Mouse (Mus musculus): ENCODE results near the gene Dynlt1c. TPM values are rescaled to one million over a fixed set of nuclear protein-coding genes. Genes with fewer than 3 reads are reported as not detected.
"Not testable (repeated sequence)": the region's sequence is repeated elsewhere in the genome, so short reads cannot be mapped to it uniquely, and the experiment has no call there.

Dynlt1c gene
- polyA plus RNA-seq, 1 experiment from 2014 or later, result 63.0 TPM

DNA sequence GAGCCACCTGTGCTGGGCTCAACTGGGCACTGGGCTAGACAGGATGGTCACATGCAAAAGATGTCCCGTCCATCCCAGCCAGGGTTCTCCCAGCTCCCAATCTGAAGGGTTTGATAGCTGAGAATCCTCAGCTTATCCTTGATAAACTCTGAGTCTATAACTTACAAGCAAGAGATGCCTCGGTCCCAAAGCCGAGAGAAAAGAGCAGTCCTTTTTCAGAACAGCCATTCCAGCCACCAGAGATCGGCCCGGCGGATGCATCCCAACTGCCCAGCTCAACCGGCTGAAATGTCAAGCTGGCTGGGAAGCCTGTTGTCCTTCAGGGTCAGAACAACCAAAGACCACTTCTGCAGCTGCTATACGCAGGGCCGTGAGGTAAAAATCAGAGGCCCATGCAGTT lies 42.7 kb downstream of the Dynlt1c start:
- not testable (repeated sequence) for H3K4me3 ChIP-seq (replicated peaks); H3K4me2 ChIP-seq; H3K27me3 ChIP-seq (replicated peaks); H3K36me3 ChIP-seq; H3K9me3 ChIP-seq (replicated peaks); ATAC-seq (ENCODE audit: low FRiP score); H3K27ac ChIP-seq (replicated peaks); H3K4me1 ChIP-seq; H3K9ac ChIP-seq (replicated peaks)
- WGBS, result 88% methylated on average over 8 of the region's 9 CpGs

DNA sequence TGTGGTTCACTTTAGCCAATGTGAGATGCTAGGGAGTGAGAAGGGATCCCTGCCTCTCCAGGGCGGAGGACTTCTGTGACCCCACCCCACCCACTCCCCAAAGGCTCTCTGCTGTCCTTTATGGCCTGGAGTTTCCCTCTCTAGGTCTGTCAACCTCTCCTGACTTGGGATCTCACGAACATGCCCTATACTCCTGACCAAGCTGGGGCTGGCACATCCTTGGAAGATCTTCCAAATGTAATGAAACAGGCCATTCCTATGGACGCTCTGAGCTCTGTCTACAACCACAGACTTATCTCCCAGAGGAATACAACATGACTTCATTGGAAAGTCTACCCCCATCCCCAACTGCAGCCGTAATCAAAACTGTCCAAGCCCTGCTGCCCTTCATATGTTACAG lies 43.2 kb downstream of the Dynlt1c start:
- 92% methylated on average over 4 of the region's 4 CpGs for WGBS
- not testable (repeated sequence) for ATAC-seq (ENCODE audit: low FRiP score); H3K9ac ChIP-seq (replicated peaks); H3K27ac ChIP-seq (replicated peaks); H3K4me1 ChIP-seq; H3K9me3 ChIP-seq (replicated peaks); H3K27me3 ChIP-seq (replicated peaks); H3K36me3 ChIP-seq; H3K4me3 ChIP-seq (replicated peaks); H3K4me2 ChIP-seq

DNA sequence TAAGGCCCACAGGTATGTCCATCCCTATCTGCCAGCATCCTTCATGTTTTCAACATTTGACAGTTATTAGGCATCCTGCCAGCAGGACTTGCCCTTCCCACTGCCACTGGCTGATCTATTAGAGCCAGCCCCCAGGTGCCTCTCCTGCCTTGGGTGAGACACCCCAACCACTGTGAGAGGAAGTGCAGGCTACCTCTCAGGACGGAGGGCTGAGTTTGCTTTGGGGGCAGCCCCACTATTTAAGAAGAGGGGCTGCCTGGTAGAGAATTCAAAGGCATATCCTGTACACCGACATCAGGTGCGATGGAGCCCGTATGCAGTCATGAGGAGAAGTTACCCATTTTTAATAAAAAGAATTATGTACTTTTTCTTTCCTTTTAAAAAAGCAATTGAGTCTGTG lies 44.2 kb downstream of the Dynlt1c start:
- H3K4me3 ChIP-seq (replicated peaks); H3K36me3 ChIP-seq; ATAC-seq (ENCODE audit: low FRiP score); H3K9me3 ChIP-seq (replicated peaks); H3K9ac ChIP-seq (replicated peaks); H3K27me3 ChIP-seq (replicated peaks); H3K27ac ChIP-seq (replicated peaks); H3K4me2 ChIP-seq; H3K4me1 ChIP-seq: not testable (repeated sequence)
- WGBS, result 91% methylated on average over 4 of the region's 4 CpGs

DNA sequence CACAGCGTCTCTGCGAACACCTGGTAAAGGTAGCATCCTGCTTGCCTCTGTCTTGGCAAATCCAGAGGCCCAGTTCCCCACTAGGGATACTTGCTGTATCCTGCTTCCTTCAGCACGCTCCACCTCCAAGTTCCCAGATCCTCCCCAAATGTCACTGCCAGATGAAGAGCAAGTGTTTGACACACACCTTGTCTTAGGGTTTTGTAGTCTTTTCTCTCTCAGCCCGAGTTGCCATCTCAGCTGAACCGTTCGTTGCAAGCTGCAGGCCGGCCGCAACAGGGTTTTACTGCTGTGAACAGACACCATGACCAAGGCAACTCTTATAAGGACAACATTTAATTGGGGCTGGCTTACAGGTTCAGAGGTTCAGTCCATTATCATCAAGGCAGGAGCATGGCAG lies 45.4 kb downstream of the Dynlt1c start:
- H3K9me3 ChIP-seq (replicated peaks); H3K4me1 ChIP-seq; H3K4me2 ChIP-seq; H3K36me3 ChIP-seq; ATAC-seq (ENCODE audit: low FRiP score); H3K9ac ChIP-seq (replicated peaks); H3K27ac ChIP-seq (replicated peaks); H3K4me3 ChIP-seq (replicated peaks); H3K27me3 ChIP-seq (replicated peaks): not testable (repeated sequence)
- WGBS, result 95% methylated on average over 8 of the region's 8 CpGs

DNA sequence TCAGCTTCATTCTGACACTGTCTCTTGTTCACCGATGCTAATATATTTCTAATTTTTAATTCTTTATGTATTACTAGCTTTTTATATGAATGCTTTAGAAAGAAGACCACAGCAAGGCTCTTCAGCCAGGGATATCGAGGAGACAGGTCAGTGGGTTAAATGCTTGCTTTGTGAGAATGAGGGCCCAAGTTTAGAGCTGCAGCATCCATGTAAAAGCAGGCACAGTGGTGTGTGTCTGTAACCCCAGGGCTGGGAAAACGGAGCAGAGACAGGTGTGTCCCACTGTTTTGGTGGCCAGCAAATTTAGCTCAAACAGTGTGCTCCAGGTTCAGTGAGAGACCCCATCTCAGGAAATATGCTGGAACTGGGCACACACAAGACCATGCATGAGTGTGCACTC lies 46.0 kb downstream of the Dynlt1c start:
- ATAC-seq (ENCODE audit: low FRiP score); H3K9ac ChIP-seq (replicated peaks); H3K4me2 ChIP-seq; H3K9me3 ChIP-seq (replicated peaks); H3K27ac ChIP-seq (replicated peaks); H3K4me3 ChIP-seq (replicated peaks); H3K36me3 ChIP-seq; H3K27me3 ChIP-seq (replicated peaks); H3K4me1 ChIP-seq: not testable (repeated sequence)
- WGBS, result 98% methylated on average over 3 of the region's 3 CpGs

DNA sequence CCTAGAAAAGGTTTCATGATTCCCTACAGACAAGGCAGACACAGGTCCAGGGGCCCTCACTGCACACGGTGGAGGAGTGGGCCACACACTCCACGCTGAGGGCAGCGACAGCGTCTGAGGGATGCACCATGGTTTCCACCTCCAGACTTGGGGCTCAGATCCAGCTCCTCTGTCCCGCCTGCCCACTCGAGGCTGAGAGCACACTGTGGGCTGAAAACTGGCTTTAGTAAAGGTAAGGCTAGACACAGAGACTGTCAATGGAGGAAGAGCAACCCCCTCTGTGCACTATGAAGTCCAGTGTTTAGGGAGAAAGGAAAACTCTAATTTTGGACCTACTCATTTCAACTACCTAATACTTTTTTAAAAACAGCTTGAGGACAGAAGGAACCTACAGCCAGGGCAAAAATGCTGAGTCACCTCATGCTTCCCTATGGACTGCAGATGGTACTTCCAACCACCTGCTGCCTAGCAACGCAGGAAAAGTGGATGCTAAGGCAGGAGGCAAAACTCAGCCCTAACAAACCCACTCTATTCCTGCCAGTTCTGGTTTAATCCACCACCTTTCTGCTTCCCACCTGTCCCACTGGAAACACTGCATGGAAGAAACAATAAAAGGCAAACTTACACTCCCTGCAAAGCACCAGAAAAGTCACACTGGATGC lies 49.6 kb downstream of the Dynlt1c start:
- H3K36me3 ChIP-seq; H3K4me2 ChIP-seq; H3K27ac ChIP-seq (replicated peaks); H3K4me1 ChIP-seq; H3K27me3 ChIP-seq (replicated peaks); ATAC-seq (ENCODE audit: low FRiP score); H3K9me3 ChIP-seq (replicated peaks); H3K9ac ChIP-seq (replicated peaks); H3K4me3 ChIP-seq (replicated peaks): not testable (repeated sequence)
- 88% methylated on average over 6 of the region's 7 CpGs for WGBS

DNA sequence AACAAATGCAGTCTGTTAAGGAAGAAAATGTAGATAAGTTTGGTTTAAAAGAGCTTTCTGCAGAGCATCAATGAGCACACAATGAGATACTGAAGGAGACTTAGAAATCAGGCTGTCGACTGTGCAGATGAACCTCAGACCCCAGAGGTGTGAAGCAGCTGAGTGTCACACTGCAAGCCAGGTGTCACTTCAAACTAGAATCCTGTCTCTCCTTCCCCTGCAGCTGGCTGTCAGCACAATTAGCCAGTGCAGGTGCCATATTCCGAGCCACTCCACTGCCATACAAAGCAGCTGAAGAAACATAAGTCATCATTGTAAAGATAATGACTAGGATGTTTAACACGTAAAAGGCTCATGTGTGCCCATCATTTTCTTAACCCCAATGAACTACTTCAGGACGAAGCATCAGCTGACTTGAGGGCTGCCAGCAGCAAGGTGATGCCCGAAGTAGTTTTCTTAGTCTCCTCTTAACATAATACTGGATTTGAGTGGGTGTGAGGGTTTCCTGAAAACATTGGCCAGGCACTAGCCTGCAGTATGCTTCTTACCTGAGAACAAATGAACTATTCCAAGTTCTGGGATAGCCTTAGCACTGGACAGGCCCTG lies 52.0 kb downstream of the Dynlt1c start:
- H3K4me3 ChIP-seq (replicated peaks); H3K36me3 ChIP-seq; H3K9me3 ChIP-seq (replicated peaks); ATAC-seq (ENCODE audit: low FRiP score); H3K27me3 ChIP-seq (replicated peaks); H3K9ac ChIP-seq (replicated peaks); H3K27ac ChIP-seq (replicated peaks); H3K4me2 ChIP-seq; H3K4me1 ChIP-seq: not testable (repeated sequence)
- WGBS, result 62% methylated on average over 4 of the region's 5 CpGs

DNA sequence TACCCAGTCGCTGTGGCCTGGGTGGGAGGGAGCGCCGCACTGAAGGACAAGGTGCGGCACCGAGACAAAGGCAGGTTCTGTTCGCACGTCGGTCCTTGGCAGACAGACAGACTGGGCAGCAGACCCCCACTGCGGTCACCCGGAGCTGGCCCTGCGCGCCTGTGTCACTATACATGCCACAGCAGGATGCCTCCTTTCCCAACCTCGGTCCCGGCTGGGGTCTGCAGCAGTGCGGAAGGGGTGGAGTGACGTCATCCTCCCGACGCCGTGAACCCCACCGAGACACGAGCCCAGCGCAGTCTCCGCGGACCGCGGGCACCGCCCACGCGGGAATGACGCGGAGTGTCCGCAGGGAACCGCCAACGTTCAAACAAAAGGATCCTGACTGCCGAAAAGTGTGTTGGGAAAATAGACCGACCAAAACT lies 53.6 kb downstream of the Dynlt1c start:
- not testable (repeated sequence) for H3K36me3 ChIP-seq; H3K9me3 ChIP-seq (replicated peaks); H3K4me1 ChIP-seq; H3K27me3 ChIP-seq (replicated peaks)
- H3K27ac ChIP-seq (replicated peaks), result peak overlapping the region; percentile 93
- peak overlapping the region; percentile 54 for H3K9ac ChIP-seq (replicated peaks)
- peak; percentile 96 for ATAC-seq (ENCODE audit: low FRiP score)
- peak overlapping the region; percentile 52 for H3K4me2 ChIP-seq
- peak overlapping the region; percentile 50 for H3K4me3 ChIP-seq (replicated peaks)
- under 1% methylated on average over 35 of the region's 36 CpGs for WGBS

DNA sequence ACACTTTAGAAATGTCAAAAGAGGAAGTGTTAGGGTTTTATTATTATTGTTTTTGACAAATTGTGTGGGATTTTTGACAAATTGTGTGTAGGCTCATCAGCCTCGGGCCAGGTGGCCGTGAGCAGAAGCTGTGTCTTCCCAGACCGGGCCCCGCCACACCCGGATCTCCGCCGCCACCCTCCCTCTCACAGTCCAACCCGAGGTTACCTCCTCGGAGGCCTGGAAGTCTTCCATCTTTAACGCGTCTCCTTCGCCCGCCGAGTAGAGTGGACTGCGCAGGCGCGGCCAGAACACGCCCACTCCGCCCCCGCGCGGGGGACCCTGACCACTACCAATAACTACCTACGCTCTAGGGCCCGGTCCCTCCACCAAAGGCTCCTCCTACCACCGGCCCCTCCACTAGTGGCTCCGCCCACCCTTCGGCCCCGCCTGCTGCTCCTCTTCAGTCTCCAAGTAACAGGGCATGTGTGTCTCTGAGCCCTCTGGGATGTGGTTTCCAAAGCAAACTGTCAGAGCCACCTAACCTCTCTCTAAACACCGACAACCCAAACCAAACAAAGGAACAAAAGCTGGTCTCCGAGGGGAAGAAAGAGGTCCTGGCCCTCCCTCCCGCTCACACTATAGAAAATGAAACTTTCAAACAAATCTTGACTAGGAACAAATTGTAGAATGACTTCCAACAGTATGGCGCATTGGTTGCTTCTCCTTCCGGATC lies 54.3 kb downstream of the Dynlt1c start, which contains the start of gene Dynlt1f:
Gene Dynlt1f (minus strand): TSS at position 334 of the 715 bp plus-strand sequence.
- H3K4me3 ChIP-seq (replicated peaks), result peak within 1 kb of the TSS; percentile 50

DNA sequence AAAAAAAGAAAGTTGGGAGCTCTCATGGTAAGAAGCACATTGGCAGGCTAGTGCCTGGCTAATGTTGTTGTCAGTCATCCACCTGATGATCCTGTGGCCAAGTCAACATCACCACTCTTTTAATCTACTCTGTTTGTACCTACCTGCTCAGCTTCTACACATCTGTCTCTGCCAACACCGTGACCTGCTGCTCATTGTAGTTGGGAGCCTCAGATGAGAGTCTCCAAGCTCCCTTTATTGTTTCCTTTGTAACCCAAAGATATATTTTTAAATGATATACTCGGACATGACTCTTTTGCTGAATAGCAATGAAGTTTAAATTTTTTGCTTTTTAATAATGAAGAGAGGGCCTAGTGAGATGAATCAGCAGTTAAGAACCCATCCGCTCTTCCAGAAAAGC lies 55.0 kb downstream of the Dynlt1c start:
- H3K4me1 ChIP-seq; H3K27me3 ChIP-seq (replicated peaks); H3K36me3 ChIP-seq; H3K9me3 ChIP-seq (replicated peaks); H3K27ac ChIP-seq (replicated peaks); ATAC-seq (ENCODE audit: low FRiP score); H3K4me2 ChIP-seq; H3K4me3 ChIP-seq (replicated peaks); H3K9ac ChIP-seq (replicated peaks): not testable (repeated sequence)
- 78% methylated on average over 1 of the region's 3 CpGs for WGBS

More for the DNA sequence above, 54.3 kb downstream of the Dynlt1c start, which contains the start of gene Dynlt1f:
- Histone ChIP-seq H3K27ac (replicated peaks) (peak within 1 kb of the TSS; percentile 93), H3K9ac (replicated peaks) (peak within 1 kb of the TSS; percentile 54), H3K4me2 (peak within 1 kb of the TSS; percentile 52)
- ATAC-seq (ENCODE audit: low FRiP score), result peak; percentile 94
- WGBS, result 2% methylated on average over 27 of the region's 33 CpGs
- not testable (repeated sequence) for H3K36me3 ChIP-seq; H3K27me3 ChIP-seq (replicated peaks); H3K9me3 ChIP-seq (replicated peaks); H3K4me1 ChIP-seq

DNA sequence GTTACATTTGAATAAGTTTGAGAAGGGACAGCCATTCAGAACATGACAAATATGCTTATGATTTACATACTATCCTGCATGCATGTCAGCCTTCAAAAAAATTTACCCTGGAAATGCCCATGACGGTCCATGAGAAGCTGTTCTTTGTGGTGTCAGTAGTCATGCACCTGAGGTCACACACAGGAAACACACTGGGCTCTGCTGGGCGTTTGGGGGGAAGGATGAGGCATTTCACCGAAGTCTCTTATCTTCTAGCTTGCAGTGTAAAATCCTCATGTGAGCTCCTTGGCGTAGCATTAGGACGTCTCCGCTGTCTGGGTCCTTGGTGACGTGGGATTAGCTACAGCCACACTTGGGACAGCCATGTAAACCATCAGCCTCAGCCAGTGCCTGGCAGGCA lies 57.3 kb downstream of the Dynlt1c start, which contains the start of gene Sytl3:
Gene Sytl3 (plus strand): TSS at position 293 of the 400 bp plus-strand sequence.
- not testable (repeated sequence) for H3K36me3 ChIP-seq; H3K9me3 ChIP-seq (replicated peaks); H3K27ac ChIP-seq (replicated peaks); ATAC-seq (ENCODE audit: low FRiP score); H3K9ac ChIP-seq (replicated peaks); H3K4me2 ChIP-seq; H3K27me3 ChIP-seq (replicated peaks); H3K4me3 ChIP-seq (replicated peaks); H3K4me1 ChIP-seq
- WGBS, result 87% methylated on average over 4 of the region's 7 CpGs
